Mouse (Mus musculus) midbrain, embryonic 16.5 days (tissue): Measurements from ENCODE around the gene Ddrgk1. TPM values are rescaled to one million over a fixed set of nuclear protein-coding genes. Genes with fewer than 3 reads are reported as not detected.

ENCODE experiments used
- ATAC-seq: fragments of 200-750 bp; cut with Nextera tagmentation; 2 replicates; pipeline ENCODE4 v1.8.0; 2017; ENCODE audit warnings: moderate TSS enrichment
- H3K27ac ChIP-seq: fragments of 300-500 bp; sonication (generic); 2 replicates; pipeline ENCODE4 v1.5.1; 2014; ENCODE audit warnings: mild to moderate bottlenecking, low read length, mixed read lengths
- H3K27me3 ChIP-seq: fragments of 300-500 bp; sonication (generic); 2 replicates; pipeline ENCODE4 v1.6.1; 2014; ENCODE audit warnings: low read depth, low read length, mixed read lengths; ENCODE audit not compliant: control insufficient read depth, insufficient read depth
- H3K36me3 ChIP-seq: fragments of 300-500 bp; sonication (generic); 2 replicates; pipeline ENCODE4 v1.6.1; 2014; ENCODE audit warnings: mild to moderate bottlenecking, low read length, moderate library complexity, mixed read lengths; ENCODE audit not compliant: control insufficient read depth, insufficient read depth
- H3K4me1 ChIP-seq: fragments of 300-500 bp; sonication (generic); 2 replicates; pipeline ENCODE4 v1.6.1; 2014; ENCODE audit warnings: mild to moderate bottlenecking, low read length, mixed read lengths; ENCODE audit not compliant: control insufficient read depth, insufficient read depth
- H3K4me2 ChIP-seq: fragments of 300-500 bp; sonication (generic); 2 replicates; pipeline ENCODE4 v1.6.1; 2014; ENCODE audit warnings: mild to moderate bottlenecking, low read length, mixed read lengths
- H3K4me3 ChIP-seq: fragments of 300-500 bp; sonication (generic); 2 replicates; pipeline ENCODE4 v1.5.1; 2014; ENCODE audit warnings: low read depth, mild to moderate bottlenecking, low read length, moderate library complexity, mixed read lengths
- H3K9ac ChIP-seq: fragments of 300-500 bp; sonication (generic); 2 replicates; pipeline ENCODE4 v1.6.1; 2014; ENCODE audit warnings: low read depth, low read length, mixed read lengths
- H3K9me3 ChIP-seq: fragments of 300-500 bp; sonication (generic); replicated peaks from 2 replicates; pipeline ENCODE4 v1.6.1; 2014; ENCODE audit warnings: mild to moderate bottlenecking, low read length, mixed read lengths; ENCODE audit not compliant: control insufficient read depth, poor library complexity, severe bottlenecking
- WGBS: fragments of 180-500 bp; shearing (Covaris S2); extraction: QIAGEN DNeasy Blood & Tissue Kit; methylation state at CpG from one replicate; pipeline ENCODE4 v1.1.7; 2014; 5-methylcytosine and 5-hydroxymethylcytosine counted together
- polyA plus RNA-seq: library from polyadenylated mRNA; unstranded; fragments of >200 nt; fragmentation: Nextera tagmentation; extraction: Ambion mirVana; gene quantifications from 2 replicates; pipeline ENCODE4 v1.2.1, GENCODE M21; 2015

Gene Ddrgk1
- polyA plus RNA-seq, 1 experiment from 2014 or later = 77.1 TPM

- no peak for ATAC-seq
These were observed 32.0 kb downstream of the Ddrgk1 start for GRCm38 (mm10) chr2:130632416-130632815.

GRCm38 (mm10) chr2:130629839-130630203 is 34.6 kb downstream of the Ddrgk1 start, which contains the start of the genes Fastkd5 and Ubox5:
Gene Fastkd5, minus strand, starts transcription at chr2:130630027.
Gene Ubox5, minus strand, starts transcription at chr2:130630038.
- peak; percentile 90 for ATAC-seq
- peaks cover 2% of the 10 kb centered on the region for H3K27me3 ChIP-seq

More at GRCm38 (mm10) chr2:130632416-130632815, 32.0 kb downstream of the Ddrgk1 start:
- Histone ChIP-seq H3K27me3 (peaks cover 27% of the 10 kb centered on the region), H3K27ac (no peak overlapping the region), H3K36me3 (peaks cover 14% of the 10 kb centered on the region), H3K4me1 (peaks cover 21% of the 10 kb centered on the region), H3K9ac (no peak overlapping the region), H3K4me3 (no peak overlapping the region), H3K9me3 (no peaks in the 10 kb centered on the region), H3K4me2 (no peak overlapping the region)
- WGBS = 42% methylated on average over 1 of the region's 1 CpGs

DNA sequence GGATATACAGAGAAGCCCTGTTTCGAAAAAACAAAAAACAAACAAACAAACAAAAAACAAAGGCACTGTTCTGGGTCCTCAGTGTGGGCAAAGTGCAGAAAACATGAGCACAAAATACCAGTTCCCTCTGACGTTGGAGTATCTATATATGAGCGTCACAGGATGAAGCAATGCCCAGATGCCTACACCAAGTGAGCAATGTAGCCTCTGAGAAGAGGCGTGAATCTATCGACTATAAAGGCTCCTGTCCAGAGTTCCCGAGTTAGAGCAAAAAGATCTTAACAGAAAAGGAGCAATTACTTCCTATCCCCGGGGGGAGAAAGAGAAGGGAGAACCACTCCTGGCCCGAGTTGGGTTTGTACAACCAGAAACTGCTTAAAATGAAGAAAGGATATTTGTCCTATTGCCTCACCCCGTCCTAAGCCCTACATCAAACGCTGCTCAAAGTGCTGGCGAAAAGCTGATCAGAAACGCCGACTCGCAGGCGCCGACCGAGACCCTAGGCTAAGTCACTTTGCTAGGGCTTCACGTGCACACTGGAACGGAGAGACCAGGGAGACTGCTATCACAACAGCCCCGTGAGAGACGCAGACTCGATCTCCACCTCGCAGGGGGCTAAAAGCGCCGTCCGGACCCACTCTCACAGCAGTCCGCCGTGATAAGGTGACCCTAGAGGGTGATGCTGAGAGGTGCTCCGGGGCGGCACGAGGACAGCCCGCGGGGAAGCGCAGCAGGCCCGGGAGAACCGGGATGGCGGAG is 35.2 kb downstream of the Ddrgk1 start:
- 3% methylated on average over 37 of the region's 37 CpGs for WGBS
- H3K9ac ChIP-seq = peak overlapping the region; percentile 83
- H3K27ac ChIP-seq = peak overlapping the region; percentile 58; the same call in 1 of the 2 replicates
- H3K4me1 ChIP-seq = peaks cover 12% of the 10 kb centered on the region
- peak overlapping the region; percentile 95 for H3K4me2 ChIP-seq
- no peaks in the 10 kb centered on the region for H3K9me3 ChIP-seq
- peaks cover 3% of the 10 kb centered on the region; the same call in 1 of the 2 replicates for H3K36me3 ChIP-seq
- H3K27me3 ChIP-seq = no peaks in the 10 kb centered on the region; the same call in none of the 2 replicates
- H3K4me3 ChIP-seq = peak overlapping the region; percentile 71
- ATAC-seq = peak; percentile 63

More at GRCm38 (mm10) chr2:130629839-130630203, 34.6 kb downstream of the Ddrgk1 start, which contains the start of the genes Fastkd5 and Ubox5:
- H3K4me3 ChIP-seq = peak within 1 kb of the TSS; percentile 71
- peak within 1 kb of the TSS; percentile 83 for H3K9ac ChIP-seq
- peak within 1 kb of the TSS; percentile 58; the same call in 1 of the 2 replicates for H3K27ac ChIP-seq
- no peaks in the 10 kb centered on the region for H3K9me3 ChIP-seq
- H3K4me1 ChIP-seq = peaks cover 17% of the 10 kb centered on the region
- peak within 1 kb of the TSS; percentile 95 for H3K4me2 ChIP-seq
- under 1% methylated on average over 25 of the region's 25 CpGs for WGBS
- H3K36me3 ChIP-seq = peaks cover 3% of the 10 kb centered on the region

DNA sequence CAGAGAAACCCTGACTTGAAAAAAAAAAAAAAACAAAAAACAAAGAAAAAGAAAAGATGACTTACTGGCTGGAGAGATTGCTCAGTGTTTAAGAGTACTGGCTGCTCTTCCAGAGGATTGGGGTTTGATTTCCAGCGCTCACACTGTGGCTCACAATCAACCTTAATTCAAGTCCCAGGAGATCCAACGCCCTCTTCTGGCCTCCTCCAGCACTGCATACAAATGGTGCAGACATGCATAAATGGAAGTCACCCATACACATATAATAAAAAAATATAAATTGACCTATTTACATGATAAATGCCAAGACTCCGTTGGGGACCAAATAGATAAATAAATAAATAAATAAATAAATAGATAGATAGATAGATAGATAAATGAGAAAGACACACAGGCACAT is 36.0 kb downstream of the Ddrgk1 start:
- peaks cover 5% of the 10 kb centered on the region; the same call in 1 of the 2 replicates for H3K36me3 ChIP-seq
- H3K4me3 ChIP-seq = no peak overlapping the region
- no peak overlapping the region for H3K9ac ChIP-seq
- no peaks in the 10 kb centered on the region for H3K27me3 ChIP-seq
- H3K4me1 ChIP-seq = peaks cover 12% of the 10 kb centered on the region
- H3K9me3 ChIP-seq = no peaks in the 10 kb centered on the region
- WGBS = 64% methylated on average over 3 of the region's 3 CpGs
- no peak for ATAC-seq
- no peak overlapping the region for H3K27ac ChIP-seq
- peak overlapping the region; percentile 95; the same call in 1 of the 2 replicates for H3K4me2 ChIP-seq

DNA sequence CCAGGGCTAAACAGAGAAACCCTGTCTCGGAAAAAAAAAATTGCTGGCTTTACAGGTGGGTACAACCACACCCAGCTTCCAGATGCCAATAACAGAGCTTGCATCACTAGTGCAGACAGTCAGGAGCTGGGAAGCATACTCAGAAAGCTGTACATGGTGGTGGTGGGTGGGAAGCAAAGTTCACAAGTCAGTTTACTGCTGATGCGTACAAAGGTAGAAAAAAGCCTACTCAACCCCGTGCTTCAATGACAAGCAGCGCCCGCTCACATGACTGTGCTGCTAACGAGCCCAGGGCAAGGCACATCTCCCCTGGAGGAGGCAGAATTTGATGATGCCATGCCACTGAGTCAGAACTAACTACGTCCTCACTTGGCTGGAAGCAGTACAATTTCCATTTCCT is 45.5 kb downstream of the Ddrgk1 start:
- peaks cover 26% of the 10 kb centered on the region for H3K36me3 ChIP-seq

GRCm38 (mm10) chr2:130613091-130613490 is 51.4 kb downstream of the Ddrgk1 start:
- 57% methylated on average over 3 of the region's 3 CpGs for WGBS
- no peak overlapping the region for H3K27ac ChIP-seq
- no peaks in the 10 kb centered on the region for H3K9me3 ChIP-seq
- H3K9ac ChIP-seq = no peak overlapping the region
- no peak overlapping the region for H3K4me3 ChIP-seq
- H3K4me2 ChIP-seq = no peak overlapping the region
- H3K27me3 ChIP-seq = no peaks in the 10 kb centered on the region
- no peaks in the 10 kb centered on the region for H3K4me1 ChIP-seq
- ATAC-seq = no peak
- H3K36me3 ChIP-seq = peaks cover 15% of the 10 kb centered on the region

More for the DNA sequence above, 45.5 kb downstream of the Ddrgk1 start:
- Histone ChIP-seq H3K4me1 (no peaks in the 10 kb centered on the region), H3K27me3 (no peaks in the 10 kb centered on the region), H3K27ac (no peak overlapping the region), H3K4me3 (no peak overlapping the region), H3K9me3 (no peaks in the 10 kb centered on the region), H3K9ac (no peak overlapping the region), H3K4me2 (no peak overlapping the region)
- ATAC-seq = no peak
- WGBS = 94% methylated on average over 7 of the region's 7 CpGs

Other genes starting within 250 kb of the Ddrgk1 start
- gene Vps16, start 240.3 kb downstream of the Ddrgk1 start, polyA plus RNA-seq = 99.2 and 110 TPM in 2 replicates
- gene Pced1a, start 240.0 kb downstream of the Ddrgk1 start, polyA plus RNA-seq = 15.4 and 15.7 TPM in 2 replicates
- gene Ptpra, start 214.4 kb downstream of the Ddrgk1 start, polyA plus RNA-seq = 137 and 144 TPM in 2 replicates
- gene Mrps26, start 100.9 kb downstream of the Ddrgk1 start, polyA plus RNA-seq = 99.4 and 109 TPM in 2 replicates
- gene Oxt, start 88.5 kb downstream of the Ddrgk1 start, polyA plus RNA-seq = 0.93 and 15.3 TPM in 2 replicates
- gene Avp, start 82.1 kb downstream of the Ddrgk1 start, polyA plus RNA-seq = 76.0 and 77.8 TPM in 2 replicates
- gene Fastkd5, start 34.6 kb downstream of the Ddrgk1 start, polyA plus RNA-seq = 10.2 and 11.4 TPM in 2 replicates
- 8.4 and 8.9 TPM in 2 replicates for gene Ubox5, start 34.6 kb downstream of the Ddrgk1 start, polyA plus RNA-seq
- gene Lzts3, start 21.9 kb downstream of the Ddrgk1 start, polyA plus RNA-seq = 17.7 and 20.7 TPM in 2 replicates
- 136 and 137 TPM in 2 replicates for gene Itpa, start 3.0 kb upstream of the Ddrgk1 start, polyA plus RNA-seq
- gene Slc4a11, start 32.9 kb upstream of the Ddrgk1 start, polyA plus RNA-seq = 0.41 and 0.45 TPM in 2 replicates
- gene 4930402H24Rik, start 241.7 kb upstream of the Ddrgk1 start, polyA plus RNA-seq = 98.1 and 108 TPM in 2 replicates
- gene Atrn, start 241.8 kb upstream of the Ddrgk1 start, polyA plus RNA-seq = 15.0 TPM in 2 replicates